Mouse (Mus musculus) embryonic fibroblast, embryonic 13.5 days (primary cell): Measurements from ENCODE around the gene Usp29.
"Not testable (repeated sequence)": the region's sequence is repeated elsewhere in the genome, so short reads cannot be mapped to it uniquely, and the experiment has no call there.

Experiments used
- CTCF ChIP-seq: IDR thresholded peaks from 2 replicates; pipeline ENCODE4 v1.5.1; 2011; ENCODE audit warnings: mild to moderate bottlenecking, control low read depth, low read length, moderate library complexity, borderline replicate concordance; ENCODE audit not compliant: insufficient read depth
- POLR2A ChIP-seq: IDR thresholded peaks from 2 replicates; pipeline ENCODE4 v1.6.1; 2011; ENCODE audit warnings: low read depth, mild to moderate bottlenecking, control low read depth, low read length, moderate library complexity

GRCm38 (mm10) chr7:6880918-6881317 lies 150.5 kb downstream of the Usp29 start:
- TF ChIP-seq CTCF, POLR2A: not testable (repeated sequence)
